Mouse (Mus musculus) thymus, adult 2 months (tissue): ENCODE results near the gene Ebf3. TPM values are rescaled to one million over a fixed set of nuclear protein-coding genes. Genes with fewer than 3 reads are reported as not detected.

Experiments
- DNase-seq: peaks from one replicate; pipeline ENCODE4 v3.0.0; 2021
- H3K27ac ChIP-seq: fragments of 200-500 bp; 2 replicates; pipeline ENCODE4 v1.5.1; 2012; ENCODE audit warnings: low read length, control low read depth; ENCODE audit not compliant: control insufficient read depth, insufficient read depth
- H3K27me3 ChIP-seq: fragments of 200-500 bp; 2 replicates; pipeline ENCODE4 v1.6.1; 2012; ENCODE audit warnings: mild to moderate bottlenecking, low read length, moderate library complexity, mixed read lengths; ENCODE audit not compliant: control insufficient read depth, insufficient read depth
- H3K36me3 ChIP-seq: fragments of 200-500 bp; 2 replicates; pipeline ENCODE4 v1.6.1; 2012; ENCODE audit warnings: mild to moderate bottlenecking, low read length, moderate library complexity; ENCODE audit not compliant: control insufficient read depth, insufficient read depth
- H3K4me1 ChIP-seq: fragments of 200-500 bp; replicated peaks from 2 replicates; pipeline ENCODE4 v1.6.1; 2012; ENCODE audit warnings: low read length; ENCODE audit not compliant: control insufficient read depth, insufficient read depth
- H3K4me3 ChIP-seq: fragments of 200-500 bp; 2 replicates; pipeline ENCODE4 v1.5.1; 2012; ENCODE audit warnings: mild to moderate bottlenecking, low read length, control low read depth, moderate library complexity; ENCODE audit not compliant: control insufficient read depth, insufficient read depth
- CTCF ChIP-seq: fragments of 200-500 bp; IDR thresholded peaks from 2 replicates; pipeline ENCODE4 v1.5.1; 2012; ENCODE audit warnings: mild to moderate bottlenecking, control low read depth, low read length, moderate library complexity, borderline replicate concordance; ENCODE audit not compliant: control insufficient read depth, poor library complexity, insufficient read depth; ENCODE audit errors: extremely low read depth
- POLR2A ChIP-seq: fragments of 200-500 bp; IDR thresholded peaks from 2 replicates; pipeline ENCODE4 v1.6.1; 2012; ENCODE audit warnings: mild to moderate bottlenecking, low read length, control low read depth, moderate library complexity; ENCODE audit not compliant: control insufficient read depth, poor library complexity, insufficient read depth; ENCODE audit errors: extremely low read depth
- WGBS: fragments of 180-500 bp; shearing (Covaris S2); methylation state at CpG from one replicate; pipeline ENCODE4 v1.1.7; 2018; 5-methylcytosine and 5-hydroxymethylcytosine counted together
- polyA plus RNA-seq: library from polyadenylated mRNA; depleted of rRNA; stranded (reverse); fragments of >200 nt; gene quantifications from 2 replicates; pipeline ENCODE4 v1.2.3, GENCODE M21; 2012

The Ebf3 gene
- polyA plus RNA-seq, 1 experiment = 2.1 TPM

GRCm38 (mm10) chr7:137321141-137321813 lies 7.0 kb upstream of the Ebf3 start:
- no peak overlapping the region for H3K27ac ChIP-seq
- DNase-seq = peak; percentile 56
- TF ChIP-seq POLR2A (no peak), CTCF (peak; percentile 80)
- H3K4me3 ChIP-seq = no peak overlapping the region
- H3K36me3 ChIP-seq = no peaks in the 10 kb centered on the region
- H3K4me1 ChIP-seq = no peaks in the 10 kb centered on the region
- H3K27me3 ChIP-seq = peaks cover 38% of the 10 kb centered on the region
- WGBS = 3% methylated on average over 52 of the region's 52 CpGs

GRCm38 (mm10) chr7:137320320-137320719 lies 6.1 kb upstream of the Ebf3 start:
- TF ChIP-seq POLR2A = no peak
- no peak for TF ChIP-seq CTCF
- no peak for DNase-seq
- 11% methylated on average over 11 of the region's 11 CpGs for WGBS
- Histone ChIP-seq H3K4me1 (no peaks in the 10 kb centered on the region), H3K4me3 (no peak overlapping the region), H3K27ac (no peak overlapping the region), H3K36me3 (no peaks in the 10 kb centered on the region), H3K27me3 (peaks cover 43% of the 10 kb centered on the region)

DNA sequence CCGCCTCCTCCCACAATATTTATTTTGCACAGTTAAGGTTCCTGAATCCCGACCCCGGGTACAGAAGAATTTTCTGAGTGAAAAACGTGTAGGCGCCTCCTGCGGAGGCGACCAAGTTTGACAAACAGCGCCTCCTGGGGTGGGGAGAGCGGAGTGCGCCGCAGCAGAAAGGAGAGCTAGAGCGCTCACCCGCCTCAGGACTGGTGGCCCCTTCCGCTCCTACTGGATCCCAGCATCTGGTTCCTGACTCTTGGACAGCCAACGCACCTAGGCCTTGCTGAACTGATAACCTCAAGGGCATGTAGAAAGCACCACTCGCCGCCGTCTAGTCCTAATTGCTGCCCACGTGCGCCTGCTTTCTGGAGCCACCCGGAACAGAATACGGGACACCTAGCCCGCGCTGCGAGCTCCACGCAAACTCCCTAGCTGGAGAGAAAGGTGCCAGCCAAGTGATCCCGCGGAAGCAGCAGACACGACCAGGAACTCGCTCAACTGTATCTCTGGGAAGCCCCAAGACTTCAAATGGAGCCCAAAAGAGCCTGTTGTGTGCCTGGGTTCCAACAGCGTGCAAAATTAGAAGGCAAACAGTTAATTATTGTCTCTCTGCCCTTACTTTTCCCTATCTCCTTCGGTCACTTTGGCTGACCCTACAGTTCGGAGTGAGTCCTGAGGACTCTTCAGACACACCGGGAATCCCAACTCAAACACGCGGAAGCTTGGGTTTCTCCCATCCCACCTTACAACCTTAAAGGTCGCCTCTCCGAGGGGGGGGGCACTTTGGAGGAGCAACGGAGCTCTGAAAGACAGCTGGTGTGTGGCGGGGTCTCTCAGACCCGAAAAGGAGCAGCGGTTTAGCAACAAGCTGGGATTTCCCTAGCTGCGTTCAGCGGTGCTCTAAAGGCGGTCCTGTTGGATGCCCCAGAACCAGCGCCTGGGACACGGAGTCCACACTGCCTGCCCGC lies 5.0 kb upstream of the Ebf3 start:
- no peak overlapping the region for H3K4me3 ChIP-seq
- no peak overlapping the region for H3K27ac ChIP-seq
- WGBS = 8% methylated on average over 48 of the region's 48 CpGs
- peak; percentile 68 for DNase-seq
- H3K4me1 ChIP-seq = peaks cover 6% of the 10 kb centered on the region; the same call in 1 of the 2 replicates
- peaks cover 53% of the 10 kb centered on the region for H3K27me3 ChIP-seq
- H3K36me3 ChIP-seq = no peaks in the 10 kb centered on the region
- TF ChIP-seq CTCF (peak; percentile 56; the same call in 1 of the 2 replicates), POLR2A (no peak)

DNA sequence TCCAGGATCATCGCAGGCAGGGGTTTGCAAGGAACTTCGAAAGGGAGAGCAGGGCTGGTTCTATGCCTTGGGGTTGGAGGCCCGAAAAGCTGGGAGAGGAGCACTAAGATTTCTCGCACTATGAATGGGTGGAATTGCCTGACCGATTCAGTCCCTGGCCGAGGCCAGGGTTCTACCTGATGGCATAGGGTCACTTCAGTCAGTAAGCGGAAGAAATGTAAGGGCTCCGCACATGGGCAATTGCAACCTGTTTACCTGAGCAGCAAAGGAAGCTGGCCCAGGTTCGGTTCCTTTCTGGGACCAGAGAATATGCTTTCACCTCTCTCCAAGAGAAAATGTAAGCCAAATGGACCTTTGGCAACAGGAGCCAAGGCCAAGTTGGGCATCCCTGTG lies 4.1 kb upstream of the Ebf3 start:
- 19% methylated on average over 9 of the region's 9 CpGs for WGBS
- H3K36me3 ChIP-seq = no peaks in the 10 kb centered on the region
- H3K4me1 ChIP-seq = peaks cover 14% of the 10 kb centered on the region
- H3K27me3 ChIP-seq = peaks cover 59% of the 10 kb centered on the region
- no peak overlapping the region for H3K27ac ChIP-seq
- H3K4me3 ChIP-seq = no peak overlapping the region
- TF ChIP-seq POLR2A (0 out of 2 replicates have a peak, but pooled peaks have one; percentile 11), CTCF (no peak)
- no peak for DNase-seq

DNA sequence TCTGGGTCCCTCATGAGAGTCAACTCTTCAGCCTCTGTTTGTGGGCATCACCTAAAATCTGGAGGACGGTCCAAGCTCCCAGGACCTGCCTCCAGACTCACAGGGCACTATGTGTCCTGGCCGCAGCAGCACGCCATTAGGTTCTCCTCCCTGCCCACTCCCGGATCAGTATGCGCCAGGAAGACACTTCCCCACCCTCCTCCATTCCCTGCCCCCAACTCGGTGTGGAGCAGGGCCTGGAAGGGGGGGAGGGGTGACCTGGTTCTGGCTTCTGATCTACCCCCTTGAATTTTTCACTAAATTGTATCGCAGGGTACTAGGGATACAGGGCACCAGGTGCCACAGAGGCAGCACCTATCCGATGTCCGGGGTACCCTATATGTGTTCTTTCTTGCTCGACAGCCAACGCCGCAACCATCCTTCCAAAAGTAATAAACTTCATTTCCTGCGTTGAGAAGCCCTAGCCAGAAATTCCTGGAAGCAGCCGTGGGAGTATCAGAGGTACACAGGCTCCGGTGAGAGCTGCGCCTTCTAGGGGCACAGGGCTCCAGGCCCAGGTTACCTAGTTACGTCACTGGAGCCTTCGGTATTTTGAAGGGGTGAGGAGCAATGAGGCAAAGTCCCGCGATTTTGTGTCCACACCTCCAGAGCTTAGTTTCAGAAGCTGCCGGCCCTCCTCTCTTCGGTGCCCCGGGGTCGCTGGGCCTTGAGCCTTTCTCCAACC lies 3.6 kb upstream of the Ebf3 start:
- no peak overlapping the region for H3K4me3 ChIP-seq
- TF ChIP-seq CTCF (no peak), POLR2A (no peak)
- no peak overlapping the region for H3K27ac ChIP-seq
- H3K27me3 ChIP-seq = peaks cover 62% of the 10 kb centered on the region
- H3K36me3 ChIP-seq = no peaks in the 10 kb centered on the region
- H3K4me1 ChIP-seq = peaks cover 19% of the 10 kb centered on the region
- 14% methylated on average over 24 of the region's 24 CpGs for WGBS
- no peak for DNase-seq

GRCm38 (mm10) chr7:137316926-137317658 lies 2.8 kb upstream of the Ebf3 start:
- TF ChIP-seq CTCF (no peak), POLR2A (no peak)
- H3K27ac ChIP-seq = no peak overlapping the region
- 14% methylated on average over 39 of the region's 39 CpGs for WGBS
- peaks cover 20% of the 10 kb centered on the region for H3K4me1 ChIP-seq
- H3K36me3 ChIP-seq = no peaks in the 10 kb centered on the region
- DNase-seq = no peak
- no peak overlapping the region for H3K4me3 ChIP-seq
- peaks cover 61% of the 10 kb centered on the region for H3K27me3 ChIP-seq
